Mouse (Mus musculus) brain, embryonic 14.5 days (tissue): ENCODE results near the gene Krtap1-4. TPM values are rescaled to one million over a fixed set of nuclear protein-coding genes. Genes with fewer than 3 reads are reported as not detected.

Experiments used
- DNase-seq: peaks from one replicate; pipeline ENCODE4 v3.0.0-alpha.2; 2011; ENCODE audit warnings: low read depth
- CTCF ChIP-seq: fragments of 200-500 bp; IDR thresholded peaks from 2 replicates; pipeline ENCODE4 v1.5.1; 2012; ENCODE audit warnings: inconsistent platforms, mild to moderate bottlenecking, moderate library complexity, borderline replicate concordance; ENCODE audit not compliant: insufficient read depth, insufficient read length; ENCODE audit errors: extremely low read depth
- POLR2A ChIP-seq: fragments of 200-500 bp; IDR thresholded peaks from 2 replicates; pipeline ENCODE4 v1.6.1; 2012; ENCODE audit warnings: mild to moderate bottlenecking, inconsistent platforms, borderline replicate concordance; ENCODE audit not compliant: poor library complexity, insufficient read depth, insufficient read length, severe bottlenecking; ENCODE audit errors: extremely low read depth
- polyA plus RNA-seq: library from polyadenylated mRNA; depleted of rRNA; stranded (reverse); fragments of >200 nt; gene quantifications from 2 replicates; pipeline ENCODE4 v1.2.3, GENCODE M21; 2012

Krtap1-4 gene
- polyA plus RNA-seq, 1 experiment = not detected

- DNase-seq = no peak
- TF ChIP-seq CTCF (no peak), POLR2A (no peak)
These were observed 2.8 kb downstream of the Krtap1-4 start, which contains the start of gene Krtap1-5 for GRCm38 (mm10) chr11:99580636-99581035. Gene Krtap1-5 (minus strand): TSS chr11:99581016.

GRCm38 (mm10) chr11:99574106-99574505, 9.3 kb downstream of the Krtap1-4 start:
- peak; percentile 86 for DNase-seq
- TF ChIP-seq POLR2A = no peak
- peak; percentile 92 for TF ChIP-seq CTCF

GRCm38 (mm10) chr11:99573164-99573563, 10.3 kb downstream of the Krtap1-4 start:
- no peak for TF ChIP-seq POLR2A
- TF ChIP-seq CTCF = no peak
- peak; percentile 8 for DNase-seq

GRCm38 (mm10) chr11:99566530-99566929, 16.9 kb downstream of the Krtap1-4 start, which contains the start of gene Krtap3-1:
Gene Krtap3-1 (minus strand): TSS chr11:99566630.
- DNase-seq = no peak
- no peak for TF ChIP-seq POLR2A
- TF ChIP-seq CTCF = no peak

- TF ChIP-seq POLR2A (no peak), CTCF (no peak)
- no peak for DNase-seq
These were observed 20.9 kb downstream of the Krtap1-4 start for GRCm38 (mm10) chr11:99562580-99562979.

GRCm38 (mm10) chr11:99559366-99559765, 24.1 kb downstream of the Krtap1-4 start, which contains the start of gene Gm11939:
Gene Gm11939 (minus strand): TSS chr11:99559466.
- TF ChIP-seq CTCF = no peak
- no peak for TF ChIP-seq POLR2A
- DNase-seq = no peak

GRCm38 (mm10) chr11:99557976-99558745, 25.3 kb downstream of the Krtap1-4 start:
- TF ChIP-seq CTCF (no peak), POLR2A (no peak)
- DNase-seq = no peak

- TF ChIP-seq POLR2A (no peak), CTCF (no peak)
- DNase-seq = no peak
These were observed 26.7 kb downstream of the Krtap1-4 start, which contains the start of gene Krtap3-2 for GRCm38 (mm10) chr11:99556753-99557152. Gene Krtap3-2 (minus strand): TSS chr11:99556853.

GRCm38 (mm10) chr11:99556195-99556594, 27.3 kb downstream of the Krtap1-4 start:
- DNase-seq = no peak
- TF ChIP-seq POLR2A (no peak), CTCF (no peak)

- TF ChIP-seq CTCF (no peak), POLR2A (no peak)
- peak; percentile 35 for DNase-seq
These were observed 32.7 kb downstream of the Krtap1-4 start, which contains the start of gene Krtap3-3 for GRCm38 (mm10) chr11:99550765-99551164. Gene Krtap3-3 (minus strand): TSS chr11:99550865.

GRCm38 (mm10) chr11:99547892-99548291, 35.6 kb downstream of the Krtap1-4 start:
- DNase-seq = no peak
- TF ChIP-seq CTCF = no peak
- no peak for TF ChIP-seq POLR2A
